Mouse (Mus musculus) megakaryocyte progenitor cell, adult 5-6 weeks (primary cell): ENCODE data around the gene Gm5538. TPM values are rescaled to one million over a fixed set of nuclear protein-coding genes. Genes with fewer than 3 reads are reported as not detected.

Source experiments
- ATAC-seq: replicated peaks from 2 replicates; pipeline ENCODE4 v1.8.0; 2016; ENCODE audit warnings: mild to moderate bottlenecking, moderate TSS enrichment, inconsistent platforms; ENCODE audit not compliant: poor library complexity
- total RNA-seq, 2 experiments: library from RNA; stranded (forward) in 1 of 2; stranded (reverse) in 1 of 2; fragments of 157-497, 149-512 nt in 1 of 2; fragments of 200-1000 nt in 1 of 2; gene quantifications; 2 replicates each; pipeline versions ENCODE4 v1.2.3 to v1.2.4; 2015 to 2017

Gene Gm5538
- total RNA-seq (2015) (not detected in 2 replicates), total RNA-seq (2017) (not detected in 2 replicates)

DNA sequence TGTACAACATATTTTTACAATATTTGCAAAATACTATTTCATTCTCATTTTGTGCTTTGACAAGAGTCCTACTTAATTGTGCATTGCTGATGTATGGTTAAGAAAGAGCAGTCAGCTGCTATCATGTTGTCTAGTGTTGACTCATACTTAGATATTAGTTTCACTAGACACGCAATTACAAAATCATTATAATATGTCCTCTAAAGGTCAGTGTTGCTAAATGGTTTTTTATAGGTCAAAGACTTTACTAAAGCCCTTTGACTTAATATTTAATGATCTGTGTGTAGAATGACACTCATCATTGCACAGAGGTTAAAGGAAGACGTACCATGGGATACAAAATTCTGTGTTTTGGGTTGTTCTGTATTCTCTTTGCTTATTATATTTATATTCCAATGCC lies at the start of gene Gm5538:
Gm5538 (plus strand) TSS at position 301 of the 400 bp plus-strand sequence.
- no peak for ATAC-seq

GRCm38 (mm10) chr3:59697391-59697790 lies 32.2 kb upstream of the Gm5538 start:
- ATAC-seq = no peak

- no peak for ATAC-seq
Observed at GRCm38 (mm10) chr3:59702614-59703110, 26.9 kb upstream of the Gm5538 start.

- ATAC-seq = no peak
Observed at GRCm38 (mm10) chr3:59739866-59740265, 10.3 kb downstream of the Gm5538 start.

- no peak for ATAC-seq
Observed at GRCm38 (mm10) chr3:59744181-59744580, 14.6 kb downstream of the Gm5538 start.

Other genes with a start within 250 kb of the Gm5538 start
- gene Gm8298, start 131.3 kb downstream of the Gm5538 start, total RNA-seq (2015) = not detected in 2 replicates
- not detected in 2 replicates for gene Gm8298, start 131.3 kb downstream of the Gm5538 start, total RNA-seq (2017)
- gene C130079G13Rik, start 195.4 kb downstream of the Gm5538 start, total RNA-seq (2015) = not detected in 2 replicates
- gene C130079G13Rik, start 195.4 kb downstream of the Gm5538 start, total RNA-seq (2017) = not detected in 2 replicates